Mouse (Mus musculus): ENCODE results near the gene Kcnn1. TPM values are rescaled to one million over a fixed set of nuclear protein-coding genes. Genes with fewer than 3 reads are reported as not detected.

The Kcnn1 gene
- total RNA-seq (2021): 10 to 100 TPM; 27.9 to 33.2 TPM

DNA sequence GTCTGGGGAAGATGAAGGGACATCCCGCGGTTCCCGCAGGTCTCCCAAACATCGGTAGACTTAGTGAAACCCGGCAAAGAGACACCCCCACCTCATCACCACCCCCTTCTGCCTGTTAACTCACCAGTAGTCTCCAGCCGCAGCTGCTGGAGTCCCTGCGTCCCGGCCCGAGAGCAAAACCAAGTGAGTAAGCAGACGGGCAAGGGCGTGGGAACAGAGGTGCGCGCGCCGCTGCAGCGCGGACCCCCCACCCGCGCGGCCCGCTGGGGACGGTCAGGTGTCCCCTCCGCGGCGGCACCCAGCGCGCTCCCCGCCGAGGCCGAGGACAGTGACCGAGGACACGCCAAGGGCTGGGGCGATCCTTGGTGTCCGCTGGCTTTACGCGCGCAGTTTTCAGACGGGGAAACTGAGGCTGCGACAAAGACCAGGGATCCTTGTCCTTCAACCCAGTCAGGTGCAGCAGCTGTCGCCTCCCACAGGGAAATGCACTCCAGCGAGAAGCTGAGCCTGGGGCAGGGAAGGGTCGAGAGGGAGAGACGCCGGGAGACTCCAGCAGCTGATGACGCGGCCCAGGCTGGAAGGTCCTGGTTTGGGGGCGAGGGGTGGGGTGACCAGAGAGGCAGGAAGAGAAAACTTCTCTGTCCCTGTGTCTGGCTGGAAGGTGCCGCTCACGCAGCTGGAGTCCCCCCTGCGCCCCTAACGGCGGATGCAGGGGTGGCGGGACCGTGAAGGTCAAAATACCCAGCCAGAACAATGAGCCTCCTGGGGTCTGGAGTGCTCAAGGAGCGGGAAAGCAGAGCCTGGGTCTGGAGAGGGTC is at the start of gene Kcnn1:
Gene Kcnn1 (minus strand): TSS at position 435 of the 818 bp plus-strand sequence.
- peak in 1 of 2 experiments; percentile 57 for DNase-seq (ENCODE audit: extremely low spot score in 1 of 2, low spot score in 2 of 2)
- intact Hi-C loops (cut with DNase I): no loop called here

DNA sequence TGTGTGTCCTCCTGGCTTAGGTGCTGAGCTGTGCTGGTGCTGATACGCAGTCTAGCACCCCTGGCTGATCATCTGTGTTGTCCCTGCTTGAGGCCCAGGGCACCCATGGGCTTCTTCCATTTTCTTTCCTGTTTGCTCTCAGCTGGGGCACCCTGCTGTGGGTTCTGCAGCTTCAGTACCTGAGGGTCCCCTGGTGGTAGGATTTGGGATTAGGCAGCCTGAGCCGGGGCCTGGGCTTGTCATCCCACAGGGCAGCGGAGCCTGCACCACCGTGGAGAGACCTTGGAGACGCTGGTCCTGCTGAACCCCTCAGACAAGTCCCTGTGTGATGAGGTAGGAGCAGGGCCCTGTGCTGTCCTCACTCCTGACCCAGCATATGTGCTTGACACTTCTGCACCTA is 48.5 kb upstream of the Kcnn1 start:
- intact Hi-C loops (cut with DNase I): no loop called here
- peak in 1 of 2 experiments; percentile 57 for DNase-seq (ENCODE audit: extremely low spot score in 1 of 2, low spot score in 2 of 2)

DNA sequence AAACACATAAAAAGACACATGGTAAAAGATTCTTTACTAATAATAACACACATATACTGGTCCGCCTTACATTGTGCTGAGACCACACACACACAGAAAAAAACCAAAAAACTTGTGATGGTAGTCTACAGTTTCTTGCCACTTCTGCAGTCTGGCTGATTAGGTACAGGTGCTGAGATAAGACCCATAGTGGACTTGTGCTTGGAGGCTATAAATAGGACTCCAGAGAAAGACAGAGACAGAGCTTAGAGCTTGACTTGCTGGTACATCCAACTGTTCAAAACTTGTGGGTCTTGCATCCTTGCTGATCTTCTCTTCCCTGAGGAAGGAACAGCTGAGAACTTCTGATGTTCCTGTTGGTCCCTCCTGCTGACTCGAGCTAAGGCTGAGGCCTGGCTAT is 44.5 kb upstream of the Kcnn1 start:
- intact Hi-C loops (cut with DNase I): no loop called here
- no peak for DNase-seq (ENCODE audit: extremely low spot score in 1 of 2, low spot score in 2 of 2)

DNA sequence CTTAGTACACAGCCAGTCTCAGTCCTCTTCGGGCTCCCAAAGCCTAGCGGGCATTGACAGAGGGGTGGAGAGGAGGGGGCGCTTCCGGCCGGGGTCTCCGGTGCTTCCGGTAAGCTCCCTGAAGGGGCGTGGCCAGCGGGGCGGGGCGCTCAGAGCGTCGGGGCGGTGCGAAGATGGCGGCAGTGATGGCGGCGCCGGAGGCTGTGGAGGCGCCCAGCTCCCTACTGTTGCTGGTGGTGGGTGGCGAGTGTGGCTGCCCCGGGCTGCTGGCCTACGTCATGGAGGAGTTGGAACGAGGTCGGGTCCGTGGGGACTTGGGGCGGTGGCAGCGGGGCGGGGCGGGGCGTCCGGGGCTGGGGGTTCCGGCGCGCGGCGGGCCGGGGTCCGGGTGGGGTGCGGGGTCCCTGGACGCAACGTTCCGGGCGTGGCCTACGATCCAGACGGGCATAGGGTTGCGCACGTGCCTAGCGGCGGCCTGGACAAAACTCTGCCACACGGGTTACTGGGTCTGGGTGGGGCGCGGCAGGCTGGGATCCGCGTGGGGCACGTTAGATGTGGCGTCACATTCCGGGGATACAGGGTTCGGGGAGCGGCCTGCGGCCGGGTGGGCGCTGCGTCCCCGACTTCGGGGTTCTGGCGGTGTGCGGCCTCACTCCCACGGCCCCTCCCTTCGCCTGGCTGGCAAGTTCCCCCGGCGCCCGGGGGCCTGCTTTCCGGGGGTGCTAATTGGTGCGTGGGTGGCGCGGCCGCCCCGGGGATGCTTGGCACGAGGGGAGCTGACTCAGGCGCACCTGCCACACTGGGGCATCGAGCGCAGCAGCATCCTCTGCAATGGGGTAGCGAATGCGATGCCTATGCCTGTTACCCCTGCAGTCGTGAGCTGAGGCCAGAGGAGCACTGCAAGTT is 43.0 kb upstream of the Kcnn1 start, which contains the start of gene Map1s:
Gene Map1s (plus strand): TSS at position 102 of the 906 bp plus-strand sequence.
- peak; percentile 83 to 93 for DNase-seq (ENCODE audit: extremely low spot score in 1 of 2, low spot score in 2 of 2)
- intact Hi-C loops (cut with DNase I): no loop called here

DNA sequence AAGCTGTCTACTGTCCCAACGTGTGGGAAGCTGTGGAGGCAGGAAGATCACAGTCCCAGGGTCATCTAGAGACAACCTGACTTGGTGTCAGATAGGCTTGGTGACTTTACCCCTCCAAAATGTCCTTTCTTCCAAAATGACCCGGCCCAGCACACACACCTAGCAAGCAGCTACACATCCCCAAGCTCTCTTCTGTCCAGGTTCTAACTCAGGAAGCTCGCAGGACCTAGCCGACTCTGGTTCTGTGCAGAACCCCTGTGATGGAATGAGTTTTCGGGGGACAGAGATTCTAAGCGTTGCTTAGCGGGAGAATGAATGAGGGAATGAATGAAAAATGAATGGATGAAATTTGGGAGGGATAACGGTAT is 42.4 kb upstream of the Kcnn1 start:
- no peak for DNase-seq (ENCODE audit: extremely low spot score in 1 of 2, low spot score in 2 of 2)
- intact Hi-C loops (cut with DNase I): no loop called here

DNA sequence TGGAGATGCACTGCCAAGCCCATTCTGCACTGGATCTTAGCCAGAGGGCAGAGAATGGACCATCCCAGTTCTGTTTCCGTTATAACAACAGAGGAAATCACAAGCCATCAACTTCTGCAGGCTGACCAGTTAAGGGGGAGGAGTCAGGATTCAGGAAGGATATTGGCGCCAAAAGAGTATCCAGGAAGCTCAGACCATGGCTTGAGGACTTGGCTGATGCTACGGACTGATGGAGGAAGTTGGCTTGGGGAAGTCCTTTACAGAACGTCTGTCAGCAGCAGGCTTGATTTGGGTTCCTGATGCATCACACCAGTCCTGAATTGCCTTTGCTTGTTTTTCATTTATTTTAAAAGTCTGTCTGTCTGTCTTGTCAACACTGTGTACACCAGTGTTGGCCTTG is 41.5 kb upstream of the Kcnn1 start:
- peak in 1 of 2 experiments; percentile 25 for DNase-seq (ENCODE audit: extremely low spot score in 1 of 2, low spot score in 2 of 2)
- intact Hi-C loops (cut with DNase I): no loop called here

DNA sequence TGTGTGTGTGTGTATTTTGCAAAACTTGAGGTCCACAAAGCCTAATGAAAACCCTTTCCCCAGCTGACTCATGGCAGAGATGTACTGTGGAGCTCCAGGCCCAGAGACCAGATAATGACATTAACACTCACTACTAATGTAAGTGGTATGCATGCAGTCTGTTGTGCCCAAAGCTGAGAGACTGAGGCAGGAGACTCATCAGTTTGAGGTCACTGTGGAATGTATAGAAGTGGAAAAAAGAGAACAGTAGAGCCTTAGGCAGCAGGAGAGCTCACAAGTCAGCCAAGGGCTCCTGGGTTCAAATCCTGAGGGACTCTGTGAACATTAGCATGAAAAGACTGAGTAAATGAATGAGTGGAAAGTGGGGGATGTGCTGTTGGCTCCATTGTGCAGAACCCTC is 40.5 kb upstream of the Kcnn1 start:
- intact Hi-C loops (cut with DNase I): no loop called here
- DNase-seq (ENCODE audit: extremely low spot score in 1 of 2, low spot score in 2 of 2): no peak

DNA sequence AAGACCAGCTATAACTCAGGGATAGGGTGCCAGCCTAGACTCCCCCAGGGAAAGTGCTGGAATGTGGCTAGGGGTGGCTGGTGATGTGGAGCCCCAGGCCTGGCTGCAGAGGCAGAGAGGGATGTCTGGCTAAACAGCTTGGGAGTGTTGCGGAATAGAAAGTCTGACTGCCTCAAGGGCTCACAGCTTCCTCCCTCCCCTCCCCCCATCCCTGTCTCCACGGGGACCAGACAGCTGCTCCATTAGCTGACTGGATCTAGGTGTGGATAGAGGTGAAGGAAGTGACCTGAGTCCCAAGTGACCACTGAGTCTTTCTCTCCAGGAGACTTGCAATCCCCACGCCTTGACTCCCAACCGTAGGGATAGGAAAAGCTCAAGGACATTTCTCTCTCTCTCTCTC is 40.1 kb upstream of the Kcnn1 start:
- peak in 1 of 2 experiments; percentile 28 for DNase-seq (ENCODE audit: extremely low spot score in 1 of 2, low spot score in 2 of 2)
- intact Hi-C loops (cut with DNase I): no loop called here

DNA sequence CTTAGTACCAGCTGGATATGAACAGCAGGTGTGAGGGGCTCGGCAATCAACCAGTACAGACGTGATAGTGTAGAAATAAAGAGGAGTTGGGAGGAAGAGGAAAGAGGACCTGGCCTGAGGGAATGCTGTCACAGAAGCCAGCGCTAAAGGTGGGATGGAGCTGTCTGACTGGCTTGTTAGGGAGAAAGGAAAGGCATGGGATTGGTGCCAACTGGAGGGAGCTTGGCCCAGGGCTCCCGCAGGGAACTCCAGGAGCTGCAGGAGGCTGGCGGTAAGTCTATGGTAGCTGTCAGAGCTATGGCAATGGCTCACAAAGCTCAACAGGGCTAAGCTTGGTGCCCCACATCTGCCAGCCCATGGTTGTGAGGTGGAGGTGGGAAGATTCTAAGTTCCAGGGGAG is 39.2 kb upstream of the Kcnn1 start:
- DNase-seq (ENCODE audit: extremely low spot score in 1 of 2, low spot score in 2 of 2): peak in 1 of 2 experiments; percentile 30
- intact Hi-C loops (cut with DNase I): no loop called here

DNA sequence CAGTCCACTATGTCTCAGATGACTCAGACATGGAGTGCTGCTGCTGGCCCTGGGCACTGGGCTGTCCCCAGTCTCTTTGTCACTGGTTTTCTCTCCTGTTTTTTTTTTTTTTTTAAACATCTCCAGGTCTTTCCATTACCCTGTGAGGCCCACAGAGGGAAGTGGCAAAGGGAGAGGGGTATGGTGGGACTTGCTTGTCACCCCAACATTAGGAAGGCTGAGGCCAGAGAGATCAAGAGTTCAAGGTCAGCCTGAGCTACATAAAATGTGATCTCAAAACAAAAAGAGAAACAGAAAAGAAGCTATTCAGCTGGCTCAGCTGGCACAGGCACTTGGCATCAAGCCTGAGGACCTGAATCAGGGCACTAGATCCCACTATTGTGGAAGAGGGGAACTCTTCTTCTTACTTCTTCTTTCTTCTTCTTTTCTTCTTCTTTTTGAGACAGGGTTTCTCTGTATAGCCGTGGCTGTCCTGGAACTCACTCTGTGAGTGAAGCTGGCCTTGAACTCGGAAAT is 37.9 kb upstream of the Kcnn1 start:
- peak in 1 of 2 experiments; percentile 27 for DNase-seq (ENCODE audit: extremely low spot score in 1 of 2, low spot score in 2 of 2)
- intact Hi-C loops (cut with DNase I): no loop called here

DNA sequence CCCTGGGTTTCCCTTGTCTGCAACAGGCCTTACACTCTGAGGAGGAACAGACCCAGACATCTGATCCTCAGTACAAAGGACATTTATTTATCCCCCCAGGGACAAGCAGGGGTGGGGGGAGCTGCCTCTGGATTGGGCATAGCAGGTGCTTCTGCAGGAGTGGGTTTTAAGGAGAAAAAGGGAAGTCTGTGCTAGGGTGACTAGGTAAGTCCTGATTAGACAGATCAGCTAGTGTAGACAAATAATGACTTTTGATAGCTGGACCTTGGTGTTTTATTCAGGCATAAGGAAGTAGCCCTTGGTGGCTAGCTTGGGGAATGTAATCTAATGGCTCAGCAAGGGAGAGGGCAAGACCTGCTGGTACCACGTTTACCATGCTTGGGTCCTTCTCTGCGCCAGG is 36.2 kb upstream of the Kcnn1 start:
- intact Hi-C loops (cut with DNase I): loop anchor here (5.0 kb wide), 1 partner anchor 478 kb away; no protein-coding TSS in a partner anchor

DNA sequence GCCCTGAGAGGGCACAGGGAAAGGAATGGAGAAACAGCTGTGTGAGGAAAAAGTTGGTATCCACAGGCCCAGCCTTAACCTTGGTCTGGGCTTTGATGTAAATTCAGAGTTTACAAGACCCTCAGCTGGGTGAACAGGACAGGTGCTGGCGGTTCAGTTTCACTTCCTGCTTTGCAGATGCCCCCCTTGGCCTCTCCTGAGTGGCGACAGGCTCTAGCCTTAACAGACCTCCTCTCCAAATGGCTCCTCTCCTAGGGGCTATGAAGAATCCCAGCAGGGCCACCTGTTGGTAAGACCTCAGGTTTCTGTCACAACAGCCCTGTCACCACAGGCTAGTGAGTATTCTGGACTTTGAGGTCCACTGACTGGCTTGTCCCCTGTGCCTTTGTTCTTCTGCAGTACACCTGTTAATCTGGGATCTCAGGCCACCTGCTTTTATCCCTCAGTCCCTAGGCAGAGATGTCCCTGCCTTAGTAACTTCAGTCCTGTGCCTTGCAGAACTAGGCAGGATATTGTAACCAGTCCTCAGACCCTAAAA is 35.7 kb upstream of the Kcnn1 start:
- intact Hi-C loops (cut with DNase I): loop anchor here (5.0 kb wide), 1 partner anchor 479 kb away; no protein-coding TSS in a partner anchor
- no peak for DNase-seq (ENCODE audit: extremely low spot score in 1 of 2, low spot score in 2 of 2)

More for the DNA sequence above, 36.2 kb upstream of the Kcnn1 start:
- DNase-seq (ENCODE audit: extremely low spot score in 1 of 2, low spot score in 2 of 2): no peak

DNA sequence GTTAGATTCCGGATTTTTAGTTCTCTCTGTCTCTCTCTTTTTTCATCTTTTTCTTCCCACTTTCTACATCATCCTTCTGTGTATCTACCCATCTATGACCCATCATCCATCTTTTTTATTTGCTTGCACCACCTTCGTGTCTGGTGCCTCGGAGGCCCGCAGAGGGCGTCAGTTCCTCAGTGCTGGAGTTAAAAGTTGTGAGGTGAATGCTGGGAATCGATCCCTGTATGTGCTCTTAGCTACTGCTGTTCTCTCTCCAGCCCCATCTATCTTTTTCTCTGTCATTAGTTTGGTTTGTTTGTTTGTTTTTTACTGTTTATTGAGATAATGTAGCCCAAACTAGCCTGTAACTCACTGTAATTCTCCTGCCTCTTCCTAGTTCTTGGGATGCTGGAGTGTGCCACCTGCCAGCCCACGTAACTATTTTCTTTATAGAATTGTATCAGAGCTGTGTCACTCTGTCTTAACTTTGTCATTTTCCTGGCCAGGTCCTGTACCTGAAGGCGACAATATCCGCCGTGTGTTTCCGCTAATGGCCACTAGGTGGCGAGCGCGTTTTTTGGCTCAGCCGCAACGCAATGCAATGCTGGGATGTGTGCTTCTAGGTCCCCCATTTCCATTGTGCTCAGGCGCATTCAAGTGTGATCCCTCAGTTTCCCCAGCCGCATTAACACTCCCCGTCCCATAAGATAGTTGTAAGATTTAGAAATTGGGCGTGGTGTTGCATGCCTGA is 34.8 kb upstream of the Kcnn1 start:
- peak; percentile 78 to 84 for DNase-seq (ENCODE audit: extremely low spot score in 1 of 2, low spot score in 2 of 2)
- intact Hi-C loops (cut with DNase I): loop anchor here (5.0 kb wide), 1 partner anchor 479 kb away; no protein-coding TSS in a partner anchor

DNA sequence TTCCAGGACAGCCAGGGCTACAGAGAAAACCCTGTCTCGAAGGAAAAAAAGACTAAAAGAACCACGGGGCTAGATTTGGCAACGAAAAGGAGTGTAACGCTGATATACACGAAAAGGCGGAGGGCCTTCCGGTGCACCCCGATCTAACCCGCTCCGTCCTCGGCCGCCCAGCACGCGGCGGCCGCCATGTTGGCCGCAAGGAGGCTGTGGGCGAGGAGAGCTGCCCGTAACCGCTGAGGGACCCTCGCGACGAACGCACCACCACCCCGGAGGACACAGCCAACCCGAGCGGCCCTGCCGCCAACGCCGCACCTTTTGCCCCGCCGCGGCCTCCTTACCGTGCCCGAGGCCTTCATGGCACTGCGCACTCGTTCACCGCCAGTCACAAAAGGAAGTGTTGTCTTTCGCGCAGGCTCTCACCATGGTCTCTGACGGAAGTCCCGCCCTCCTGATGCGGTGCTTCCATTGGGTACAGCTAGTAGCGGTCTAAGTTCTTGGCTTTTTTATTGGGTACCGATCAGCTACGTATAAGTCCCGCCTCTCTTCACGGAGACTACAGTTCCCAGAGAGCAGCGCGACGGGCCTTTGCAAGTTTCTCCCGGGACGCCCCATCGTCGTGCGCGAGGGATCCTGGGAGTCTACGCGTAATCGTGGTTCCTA is 34.1 kb upstream of the Kcnn1 start, which contains the start of gene Rpl18a:
Gene Rpl18a (minus strand): TSS at position 392 of the 660 bp plus-strand sequence.
- intact Hi-C loops (cut with DNase I): loop anchor here (5.0 kb wide), 1 partner anchor 480 kb away; no protein-coding TSS in a partner anchor
- peak; percentile 96 to 97 for DNase-seq (ENCODE audit: extremely low spot score in 1 of 2, low spot score in 2 of 2)

DNA sequence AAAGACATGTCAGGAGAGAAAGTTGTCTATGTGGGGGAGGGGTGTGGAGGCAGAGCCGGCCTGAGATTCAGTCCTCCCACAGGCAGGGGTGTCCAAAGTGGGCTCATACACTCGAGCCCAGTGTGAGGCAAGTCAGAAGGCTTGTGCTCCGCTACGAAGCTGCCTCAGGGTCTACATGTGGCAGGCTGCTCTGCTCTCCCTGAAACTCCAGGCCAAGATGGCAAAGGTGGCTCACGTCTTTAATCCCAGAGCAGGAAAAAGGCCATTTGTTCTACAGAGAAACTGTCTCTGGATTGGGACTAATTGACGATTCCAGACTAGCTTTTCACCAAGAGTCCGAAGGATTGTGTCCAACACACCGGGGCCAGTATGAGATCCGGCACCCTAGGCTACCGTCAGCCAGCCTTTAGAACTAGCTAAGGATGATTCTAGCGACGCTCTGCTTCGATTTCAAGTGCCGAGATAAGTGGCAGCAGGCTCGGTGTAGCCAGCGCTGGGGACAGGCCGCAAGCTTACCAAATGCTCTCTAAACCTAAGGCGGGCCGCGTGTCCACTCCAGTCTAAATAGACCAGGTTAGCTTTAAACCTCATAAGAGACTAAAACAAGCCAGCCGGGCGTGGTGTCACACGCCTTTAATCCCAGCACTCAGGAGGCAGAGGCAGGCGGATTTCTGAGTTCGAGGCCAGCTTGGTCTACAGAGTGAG is 33.4 kb upstream of the Kcnn1 start:
- DNase-seq (ENCODE audit: extremely low spot score in 1 of 2, low spot score in 2 of 2): peak in 1 of 2 experiments; percentile 35
- intact Hi-C loops (cut with DNase I): loop anchor here (5.0 kb wide), 1 partner anchor 481 kb away; no protein-coding TSS in a partner anchor

DNA sequence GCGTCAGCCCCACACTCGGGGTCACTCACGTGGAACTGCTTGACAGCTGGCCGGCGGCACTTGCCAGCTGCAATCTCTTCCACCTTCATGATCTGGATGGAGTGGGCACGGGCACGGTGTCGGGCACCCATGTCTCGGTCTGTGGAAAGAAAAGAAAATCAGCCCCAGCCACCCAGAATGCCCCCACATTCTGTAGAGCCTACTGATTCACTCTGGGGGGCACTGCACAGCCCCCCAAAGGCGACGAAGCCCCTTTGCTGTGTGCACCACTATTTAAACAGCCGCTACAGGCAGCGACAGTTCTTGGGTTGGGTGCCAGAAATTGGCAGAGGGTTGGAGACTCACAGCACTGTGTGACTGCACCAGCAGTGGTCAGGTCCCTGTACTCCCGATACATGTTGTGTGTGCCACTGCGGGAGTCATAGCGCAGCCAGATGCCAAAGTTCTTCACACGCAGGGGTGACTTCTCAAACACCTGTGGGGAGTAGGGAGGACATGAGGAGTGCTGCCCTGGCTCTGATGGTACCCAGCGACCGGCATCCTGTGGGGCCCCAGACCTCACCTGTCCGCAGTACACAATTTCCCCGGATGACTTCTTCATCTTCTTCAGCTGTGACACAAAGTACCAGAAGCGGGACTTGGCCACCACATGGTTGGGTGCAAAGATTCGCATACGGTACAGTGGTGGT is 32.7 kb upstream of the Kcnn1 start:
- DNase-seq (ENCODE audit: extremely low spot score in 1 of 2, low spot score in 2 of 2): peak in 1 of 2 experiments; percentile 27
- intact Hi-C loops (cut with DNase I): loop anchor here (5.0 kb wide), 1 partner anchor 482 kb away; no protein-coding TSS in a partner anchor
